Mouse (Mus musculus): Measurements from ENCODE around the gene Gipc3. TPM values are rescaled to one million over a fixed set of nuclear protein-coding genes. Genes with fewer than 3 reads are reported as not detected.

Gene Gipc3
- total RNA-seq, 2 experiments from 2014 or later = 1.8 to 2.0 TPM

GRCm38 (mm10) chr10:81351678-81352291 lies 8.7 kb upstream of the Gipc3 start:
- intact Hi-C loops (cut with DNase I; ENCODE audit: low total_unique reads) = loop anchor here (5.0 kb wide), 1 partner anchor 64 kb away; no protein-coding TSS in a partner anchor
- no peak for DNase-seq

DNA sequence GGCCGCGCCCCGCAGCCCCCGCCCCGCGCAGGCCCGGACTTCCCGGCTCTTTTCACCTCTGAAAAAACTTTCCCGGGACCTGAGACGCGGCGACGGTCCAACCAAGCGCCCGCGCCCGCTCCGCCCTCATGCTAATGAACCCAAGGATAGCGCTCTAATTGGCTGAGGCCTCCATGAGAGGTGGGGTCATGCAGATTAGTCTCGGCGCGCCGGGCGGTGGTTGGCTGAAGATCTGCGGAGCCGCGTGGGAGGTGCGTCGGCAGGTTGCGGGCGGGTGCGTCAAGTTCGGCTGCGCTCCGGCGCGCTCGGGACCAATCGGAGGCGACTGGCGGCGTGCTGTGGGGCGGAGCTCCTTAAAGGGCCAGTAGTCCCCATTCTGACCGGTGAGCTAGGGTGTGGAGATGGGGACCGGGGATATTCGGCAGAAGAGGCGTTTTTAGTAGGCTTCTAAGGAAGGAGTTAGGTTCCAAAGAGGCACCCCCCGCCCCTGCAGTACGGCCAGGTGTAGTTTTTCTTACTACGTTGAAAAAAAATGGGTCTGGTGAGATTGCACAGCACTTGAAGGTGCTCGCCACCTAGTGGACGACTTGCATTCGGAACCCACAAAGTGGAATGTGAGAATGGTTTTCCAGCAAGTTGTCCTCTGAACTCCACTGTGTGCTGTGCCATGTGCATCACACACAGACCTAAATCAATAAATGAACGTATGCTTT lies 7.4 kb upstream of the Gipc3 start, which contains the start of gene Hmg20b:
TSS of gene Hmg20b (minus strand) at position 130 of the 713 bp plus-strand sequence.
- intact Hi-C loops (cut with DNase I; ENCODE audit: low total_unique reads) = loop anchor here (5.0 kb wide), 1 partner anchor 63 kb away; no protein-coding TSS in a partner anchor

DNA sequence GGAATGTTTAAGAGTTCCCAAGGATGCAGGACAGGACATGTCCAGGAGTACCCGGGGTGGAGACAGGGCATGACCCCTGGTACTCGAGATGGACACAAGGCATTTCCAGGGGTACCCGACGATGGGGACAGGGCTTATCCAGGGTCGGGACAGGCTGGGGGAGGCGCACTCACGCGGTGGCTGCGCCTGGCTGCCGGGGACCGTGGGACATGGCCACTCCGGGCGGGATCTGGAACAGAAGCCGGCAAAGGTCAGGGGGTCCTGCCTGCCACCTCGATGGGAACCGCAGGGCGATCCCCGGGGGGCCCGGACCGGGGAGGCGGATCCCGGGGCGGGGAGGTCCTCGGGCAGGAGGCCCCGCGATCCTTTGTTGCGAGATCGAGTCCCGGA lies 6.9 kb upstream of the Gipc3 start:
- intact Hi-C loops (cut with DNase I; ENCODE audit: low total_unique reads) = loop anchor here (5.0 kb wide), 1 partner anchor 63 kb away; no protein-coding TSS in a partner anchor
- no peak for DNase-seq

More for the DNA sequence above, 7.4 kb upstream of the Gipc3 start, which contains the start of gene Hmg20b:
- DNase-seq = peak; percentile 100

- intact Hi-C loops (cut with DNase I; ENCODE audit: low total_unique reads) = no loop called here
These were observed 6.1 kb upstream of the Gipc3 start for GRCm38 (mm10) chr10:81349146-81349545.

GRCm38 (mm10) chr10:81346453-81347067 lies 3.5 kb upstream of the Gipc3 start:
- intact Hi-C loops (cut with DNase I; ENCODE audit: low total_unique reads) = no loop called here

More at GRCm38 (mm10) chr10:81349146-81349545, 6.1 kb upstream of the Gipc3 start:
- no peak for DNase-seq

GRCm38 (mm10) chr10:81345162-81345534 lies 2.1 kb upstream of the Gipc3 start:
- DNase-seq = no peak
- intact Hi-C loops (cut with DNase I; ENCODE audit: low total_unique reads) = no loop called here

More at GRCm38 (mm10) chr10:81346453-81347067, 3.5 kb upstream of the Gipc3 start:
- no peak for DNase-seq

GRCm38 (mm10) chr10:81344421-81345161 lies 1.5 kb upstream of the Gipc3 start:
- intact Hi-C loops (cut with DNase I; ENCODE audit: low total_unique reads) = no loop called here
- DNase-seq = no peak

DNA sequence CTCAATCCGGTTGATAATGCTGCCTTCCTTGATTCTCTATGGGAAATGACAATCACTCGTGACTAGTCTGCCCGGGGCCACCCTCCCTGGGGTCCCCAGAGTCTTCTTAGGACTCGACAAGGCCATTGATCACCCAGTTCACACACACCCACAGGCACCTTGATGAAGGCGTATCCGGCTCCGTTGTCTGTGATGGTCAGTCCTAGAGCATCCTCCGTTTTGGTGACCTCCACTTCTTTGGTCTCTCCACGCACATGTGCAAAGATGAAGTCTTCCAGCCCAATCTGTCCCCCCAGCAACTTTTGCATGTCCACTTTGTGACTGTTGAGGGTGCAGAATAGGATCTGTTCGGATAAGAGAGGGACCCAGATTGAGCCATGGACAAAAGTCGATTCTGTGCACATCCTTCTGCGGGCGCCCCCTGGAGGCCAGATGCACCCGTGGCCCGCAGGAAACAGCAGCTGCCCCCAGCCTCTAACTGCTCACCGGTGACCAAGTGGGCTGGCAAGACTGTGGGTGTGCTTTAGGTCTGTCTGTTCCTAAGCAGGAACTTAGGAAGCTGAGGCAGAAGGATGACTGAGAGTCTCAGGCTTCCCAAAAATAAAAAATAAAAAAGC lies 1.6 kb downstream of the Gipc3 start:
- DNase-seq = peak; percentile 73
- intact Hi-C loops (cut with DNase I; ENCODE audit: low total_unique reads) = no loop called here

DNA sequence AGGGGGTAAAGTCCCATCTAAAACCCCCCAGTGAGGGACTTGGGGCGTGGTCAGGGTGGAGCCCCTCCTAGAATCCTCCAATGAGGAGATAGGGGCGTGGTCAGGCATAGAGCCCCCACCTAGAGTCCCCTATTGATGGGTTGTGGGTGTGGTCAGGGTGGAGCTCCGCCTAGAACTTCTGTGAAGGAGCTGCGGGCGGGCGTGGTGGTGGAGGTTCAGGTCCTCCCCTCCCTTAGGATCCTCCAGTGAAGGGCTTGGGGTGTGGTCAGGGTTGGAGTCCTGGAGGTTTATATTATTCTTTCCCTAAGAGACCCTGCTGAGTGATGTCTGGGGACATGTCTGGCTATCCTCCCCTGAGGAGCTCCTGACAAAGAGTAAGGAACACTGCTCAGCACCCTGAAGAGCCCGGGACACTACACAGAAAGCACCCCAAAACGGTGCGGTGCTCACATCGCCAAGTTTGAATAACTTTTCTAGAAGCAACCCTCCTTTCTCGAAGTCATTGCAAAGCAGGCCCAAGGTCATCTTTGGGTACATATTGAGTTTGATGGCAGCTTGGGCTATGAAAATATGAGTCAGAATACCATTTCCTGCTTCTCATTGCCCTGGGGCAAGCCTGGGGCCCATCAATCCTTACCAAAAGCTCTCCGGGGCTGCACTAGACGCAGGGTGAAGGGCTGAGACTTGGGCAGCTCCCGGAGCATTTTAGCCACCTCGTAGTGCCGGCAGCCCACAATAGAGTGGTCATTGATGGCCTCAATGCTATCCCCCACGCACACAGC lies 2.3 kb downstream of the Gipc3 start:
- intact Hi-C loops (cut with DNase I; ENCODE audit: low total_unique reads) = no loop called here
- DNase-seq = no peak

GRCm38 (mm10) chr10:81336558-81336957 lies 6.5 kb downstream of the Gipc3 start:
- intact Hi-C loops (cut with DNase I; ENCODE audit: low total_unique reads) = no loop called here
- DNase-seq = no peak

DNA sequence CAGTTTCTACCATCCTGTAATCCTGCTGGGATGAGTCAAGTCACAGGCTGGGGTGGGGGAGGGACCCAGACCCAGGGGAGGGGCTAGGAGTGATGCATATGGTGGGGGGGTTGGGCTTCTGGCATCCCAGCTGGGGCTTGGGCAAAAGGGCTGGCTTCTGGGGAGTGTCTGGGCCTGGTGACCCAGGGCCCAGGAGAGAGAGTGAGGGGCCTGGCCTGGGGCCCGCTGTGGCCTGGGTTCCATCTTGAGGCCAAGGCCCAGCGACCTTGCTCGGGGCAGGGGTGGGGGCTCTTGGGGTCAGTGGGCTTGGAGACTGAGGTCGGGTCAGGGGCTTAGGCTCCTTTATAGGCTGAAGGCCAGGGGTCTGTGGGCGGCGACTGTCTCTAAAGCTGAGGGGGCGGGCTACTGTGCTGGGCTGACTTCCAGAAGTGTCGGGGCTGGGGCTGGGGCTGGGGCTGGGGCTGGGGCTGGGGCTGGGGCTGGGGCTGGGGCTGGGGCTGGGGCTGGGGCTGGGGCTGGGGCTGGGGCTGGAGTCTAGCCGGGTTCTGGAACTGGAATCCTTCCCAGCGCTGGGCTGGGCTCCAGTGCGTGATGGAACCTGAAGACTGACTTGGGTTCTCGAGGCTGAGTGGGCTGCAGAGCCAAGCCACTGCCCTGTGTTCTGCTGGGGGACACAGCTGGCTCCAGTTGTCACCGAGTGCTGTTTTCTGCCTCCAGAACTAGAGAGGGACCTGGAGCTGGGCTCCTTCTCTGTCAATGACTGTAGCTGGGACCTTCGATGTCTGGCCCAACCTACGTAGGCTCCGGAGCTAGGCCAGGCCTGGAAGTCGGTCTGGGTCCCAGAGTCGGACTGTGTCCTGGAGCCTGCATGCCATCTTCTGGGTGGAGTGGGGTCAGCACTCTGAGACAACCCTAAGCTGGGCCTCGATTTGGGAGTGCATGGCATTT lies 7.4 kb downstream of the Gipc3 start:
- intact Hi-C loops (cut with DNase I; ENCODE audit: low total_unique reads) = no loop called here
- peak; percentile 47 for DNase-seq

GRCm38 (mm10) chr10:81334324-81334723 lies 8.7 kb downstream of the Gipc3 start:
- intact Hi-C loops (cut with DNase I; ENCODE audit: low total_unique reads) = no loop called here

DNA sequence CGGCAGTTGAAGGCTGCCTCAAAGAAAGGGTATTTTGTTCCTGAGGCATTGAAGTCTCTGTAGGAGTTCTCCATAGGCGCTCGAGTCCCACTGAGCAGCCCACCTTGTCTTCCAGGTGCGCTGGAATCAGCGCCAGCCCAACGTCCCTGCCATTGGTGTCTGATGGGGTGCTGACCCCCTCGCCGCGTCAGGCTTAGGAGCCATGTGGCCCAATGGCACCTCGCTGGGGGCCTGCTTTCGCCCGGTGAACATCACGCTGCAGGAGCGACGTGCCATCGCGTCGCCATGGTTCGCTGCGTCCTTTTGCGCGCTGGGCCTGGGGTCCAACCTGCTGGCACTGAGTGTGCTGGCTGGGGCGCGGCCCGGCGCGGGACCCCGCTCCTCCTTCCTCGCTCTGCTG lies 10.8 kb downstream of the Gipc3 start:
- DNase-seq = no peak
- intact Hi-C loops (cut with DNase I; ENCODE audit: low total_unique reads) = no loop called here

More at GRCm38 (mm10) chr10:81334324-81334723, 8.7 kb downstream of the Gipc3 start:
- DNase-seq = no peak

DNA sequence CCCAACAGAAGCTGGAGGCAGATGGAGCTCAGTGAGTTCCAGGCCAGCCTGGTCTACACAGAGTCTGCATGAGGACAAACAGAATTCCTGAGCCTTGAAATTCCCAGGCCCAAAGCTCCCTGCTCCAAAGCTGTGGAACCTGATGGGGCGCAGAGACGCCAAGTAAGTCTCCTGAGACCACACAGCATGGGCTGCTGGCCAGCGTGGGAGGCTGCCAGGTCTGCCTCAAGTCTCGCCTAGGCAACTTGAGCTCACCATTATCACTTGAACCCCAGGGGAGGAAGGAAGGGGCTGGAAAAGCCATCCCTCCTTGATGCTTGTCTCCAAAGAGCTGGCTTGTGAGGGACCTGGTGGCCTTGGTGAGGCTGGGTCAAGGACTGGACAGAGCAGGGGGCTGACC lies 13.1 kb downstream of the Gipc3 start:
- intact Hi-C loops (cut with DNase I; ENCODE audit: low total_unique reads) = no loop called here
- peak; percentile 53 for DNase-seq

- peak; percentile 66 for DNase-seq
These were observed 13.7 kb downstream of the Gipc3 start for GRCm38 (mm10) chr10:81329194-81329975.

DNA sequence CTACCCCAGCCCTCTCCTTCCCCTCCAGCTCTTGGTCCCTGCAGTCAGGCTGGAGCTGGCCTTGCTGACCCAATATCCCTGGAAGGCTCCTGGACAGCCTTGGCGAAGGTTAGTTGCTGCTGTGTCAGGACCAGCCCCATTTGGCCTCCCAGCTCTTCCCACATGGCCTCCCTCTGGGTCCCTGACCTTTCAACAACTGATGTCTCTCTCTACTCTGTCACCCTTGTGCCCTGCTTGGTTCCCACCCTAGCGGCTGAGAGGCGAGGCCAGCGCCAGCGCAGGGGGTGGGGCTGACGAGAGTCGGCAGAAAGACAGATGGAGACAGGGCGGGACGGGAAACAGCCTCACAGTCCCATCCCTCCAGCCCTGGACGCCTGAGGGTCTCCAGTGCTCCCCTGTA lies 14.7 kb downstream of the Gipc3 start, which contains the start of gene Tbxa2r:
TSS of gene Tbxa2r (plus strand) at position 346 of the 400 bp plus-strand sequence.
- intact Hi-C loops (cut with DNase I; ENCODE audit: low total_unique reads) = no loop called here

More at GRCm38 (mm10) chr10:81329194-81329975, 13.7 kb downstream of the Gipc3 start:
- intact Hi-C loops (cut with DNase I; ENCODE audit: low total_unique reads) = no loop called here

DNA sequence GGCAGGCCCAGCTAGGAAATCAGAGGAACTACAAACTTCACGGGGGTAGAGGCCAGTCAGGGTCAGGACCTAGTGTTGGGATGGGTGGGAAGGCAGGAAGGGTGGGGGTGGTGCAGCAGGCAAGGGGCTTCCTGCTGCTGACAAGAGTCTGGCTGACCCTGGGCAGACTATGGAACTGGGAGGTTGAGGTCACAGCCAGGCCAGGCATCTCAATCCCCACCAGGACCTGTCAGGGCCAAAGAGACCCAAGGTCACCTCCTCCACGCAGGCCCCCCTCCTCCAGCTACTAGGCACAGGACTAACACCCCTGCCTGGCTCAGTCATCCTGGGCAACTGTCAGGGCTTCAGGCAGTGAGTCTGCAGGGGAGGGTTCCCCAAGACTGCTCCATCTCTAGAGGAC lies 15.1 kb downstream of the Gipc3 start:
- intact Hi-C loops (cut with DNase I; ENCODE audit: low total_unique reads) = no loop called here
- no peak for DNase-seq

More for the DNA sequence above, 14.7 kb downstream of the Gipc3 start, which contains the start of gene Tbxa2r:
- DNase-seq = peak; percentile 63
